In the genomic region with DNA sequence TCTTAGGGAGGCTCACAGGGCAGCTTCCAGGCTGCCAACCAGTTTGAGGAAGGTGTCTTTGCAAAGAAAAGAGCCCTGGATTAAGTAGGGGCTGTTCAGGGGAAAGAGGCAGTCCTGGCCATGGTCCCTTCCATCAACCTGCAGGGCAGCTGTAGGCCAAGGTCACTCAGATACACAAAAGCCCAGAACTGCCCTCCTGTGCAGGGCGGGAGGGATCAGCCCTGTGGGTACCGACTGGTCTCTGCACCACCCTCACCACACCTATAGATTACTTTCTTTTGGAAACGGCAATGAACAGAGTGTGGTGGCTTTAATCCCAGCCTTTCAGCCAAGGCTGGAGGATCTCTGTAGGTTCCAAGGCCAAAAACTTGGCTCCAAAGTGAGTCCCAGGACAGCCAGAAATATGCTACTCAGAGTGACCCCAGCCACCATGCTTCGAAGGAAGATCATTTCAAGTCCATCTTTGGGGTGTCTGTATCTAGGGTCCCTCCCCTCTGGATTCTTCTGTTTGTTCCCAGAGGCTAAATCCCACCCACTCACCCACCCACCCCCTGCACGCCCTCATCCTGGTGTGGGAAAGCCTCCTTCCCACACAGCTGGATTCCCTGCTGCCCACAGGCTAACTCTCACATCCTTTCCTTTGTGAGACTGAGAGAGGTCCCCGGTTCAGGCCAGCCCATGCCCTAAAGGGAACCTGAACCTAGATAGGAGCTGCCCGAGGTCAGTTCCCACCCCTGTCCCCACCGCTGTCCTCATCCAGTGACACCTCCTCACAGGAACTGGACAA, we compare ENCODE assay signal across 8 mouse cellular contexts. TPM values are rescaled to one million over a fixed set of nuclear protein-coding genes. Genes with fewer than 3 reads are reported as not detected.
DNase-seq lines count a peak whose midpoint lies in the region; ATAC-seq and TF ChIP-seq lines count a peak whose summit lies in the region.

No protein-coding gene starts in this region.

- no peak for ATAC-seq in forebrain, embryonic 13.5 days
- ATAC-seq in limb, embryonic 12.5 days (ENCODE audit: insufficient number of reproducible peaks, insufficient read depth, low FRiP score, low TSS enrichment, low read depth) = no peak
- no peak for ATAC-seq in neural tube, embryonic 12.5 days (ENCODE audit: low FRiP score, low read depth)
- no peak for ATAC-seq in monocyte, adult 5-6 weeks (replicated peaks; ENCODE audit: insufficient number of reproducible peaks, low FRiP score, low TSS enrichment, poor library complexity, severe bottlenecking)

- DNase-seq in embryo, embryonic 10 days (ENCODE audit: low spot score) = peak; percentile 24
- no peak for DNase-seq in embryo, embryonic 11 days
- DNase-seq in urinary bladder, postnatal 14 days (ENCODE audit: low spot score) = no peak

- H3K9ac ChIP-seq in forebrain, embryonic 13.5 days = peak overlapping the region; percentile 96
- peak overlapping the region; percentile 93 for H3K9ac ChIP-seq in limb, embryonic 12.5 days (replicated peaks)
- H3K9ac ChIP-seq in neural tube, embryonic 12.5 days = peak overlapping the region; percentile 87; the same call in 1 of the 2 replicates

- H3K4me2 ChIP-seq in forebrain, embryonic 13.5 days = peak overlapping the region; percentile 79
- H3K4me2 ChIP-seq in limb, embryonic 12.5 days = peak overlapping the region; percentile 83
- H3K4me2 ChIP-seq in neural tube, embryonic 12.5 days (replicated peaks) = peak overlapping the region; percentile 62

- H3K4me1 ChIP-seq in E14TG2a.4 (replicated peaks; ENCODE audit: low read depth, low read length) = peaks cover 72% of the 10 kb centered on the region
- peaks cover 55% of the 10 kb centered on the region for H3K4me1 ChIP-seq in forebrain, embryonic 13.5 days
- peaks cover 44% of the 10 kb centered on the region for H3K4me1 ChIP-seq in limb, embryonic 12.5 days (replicated peaks)
- peaks cover 45% of the 10 kb centered on the region for H3K4me1 ChIP-seq in neural tube, embryonic 12.5 days

- H3K27ac ChIP-seq in forebrain, embryonic 13.5 days = peak overlapping the region; percentile 99
- H3K27ac ChIP-seq in limb, embryonic 12.5 days = peak overlapping the region; percentile 100
- peak overlapping the region; percentile 92 for H3K27ac ChIP-seq in neural tube, embryonic 12.5 days

- no peaks in the 10 kb centered on the region for H3K27me3 ChIP-seq in E14TG2a.4 (ENCODE audit: insufficient read depth, low read length)
- no peaks in the 10 kb centered on the region for H3K27me3 ChIP-seq in forebrain, embryonic 13.5 days
- H3K27me3 ChIP-seq in limb, embryonic 12.5 days = no peaks in the 10 kb centered on the region
- no peaks in the 10 kb centered on the region for H3K27me3 ChIP-seq in neural tube, embryonic 12.5 days (replicated peaks)

- H3K36me3 ChIP-seq in E14TG2a.4 (ENCODE audit: insufficient read depth, low read length) = no peaks in the 10 kb centered on the region
- H3K36me3 ChIP-seq in forebrain, embryonic 13.5 days (ENCODE audit: poor library complexity, severe bottlenecking) = no peaks in the 10 kb centered on the region
- no peaks in the 10 kb centered on the region for H3K36me3 ChIP-seq in limb, embryonic 12.5 days
- no peaks in the 10 kb centered on the region for H3K36me3 ChIP-seq in neural tube, embryonic 12.5 days

- H3K4me3 ChIP-seq in E14TG2a.4 (replicated peaks; ENCODE audit: low read length) = peak overlapping the region; percentile 85
- H3K4me3 ChIP-seq in forebrain, embryonic 13.5 days = peak overlapping the region; percentile 43
- peak overlapping the region; percentile 48 for H3K4me3 ChIP-seq in limb, embryonic 12.5 days (replicated peaks)
- H3K4me3 ChIP-seq in neural tube, embryonic 12.5 days = no peak overlapping the region

- no peak for TF ChIP-seq CTCF in E14TG2a.4 (conservative IDR thresholded peaks at IDR 0.05; ENCODE audit: low read length)

- 52% methylated on average over 8 of the region's 8 CpGs for WGBS in forebrain, embryonic 13.5 days
- 58% methylated on average over 8 of the region's 8 CpGs for WGBS in limb, embryonic 12.5 days
- WGBS in neural tube, embryonic 12.5 days = 51% methylated on average over 8 of the region's 8 CpGs

- no peaks in the 10 kb centered on the region for H3K9me3 ChIP-seq in E14TG2a.4 (ENCODE audit: low read length)
- no peaks in the 10 kb centered on the region for H3K9me3 ChIP-seq in forebrain, embryonic 13.5 days (replicated peaks)
- no peaks in the 10 kb centered on the region for H3K9me3 ChIP-seq in limb, embryonic 12.5 days
- H3K9me3 ChIP-seq in neural tube, embryonic 12.5 days = no peaks in the 10 kb centered on the region

RNA-seq across cellular contexts. Expression of a gene that starts 17.4 kb away (rescaled TPM):
- not detected in 2 replicates for polyA plus RNA-seq in forebrain, embryonic 13.5 days (2015; fragmentation: Nextera tagmentation; extraction: Ambion mirVana)
- polyA plus RNA-seq in limb, embryonic 12.5 days (2016; fragmentation: Nextera tagmentation; extraction: Ambion mirVana) = not detected in 2 replicates
- polyA plus RNA-seq in neural tube, embryonic 12.5 days (2016; fragmentation: Nextera tagmentation; extraction: Ambion mirVana) = not detected in 2 replicates
- total RNA-seq in monocyte, adult 5-6 weeks (2017) = not detected in 3 replicates

RNA-seq across cellular contexts. Expression of a gene that starts 17.6 kb away (rescaled TPM):
- polyA plus RNA-seq in forebrain, embryonic 13.5 days (2015; fragmentation: Nextera tagmentation; extraction: Ambion mirVana) = 0.14 TPM in 1 of 2 replicates, not detected in the other
- polyA plus RNA-seq in limb, embryonic 12.5 days (2016; fragmentation: Nextera tagmentation; extraction: Ambion mirVana) = not detected in 2 replicates
- 0.15 and 0.40 TPM in 2 replicates for polyA plus RNA-seq in neural tube, embryonic 12.5 days (2016; fragmentation: Nextera tagmentation; extraction: Ambion mirVana)
- total RNA-seq in monocyte, adult 5-6 weeks (2017) = not detected in 3 replicates
